Mouse (Mus musculus) E14TG2a.4 (cell line): ENCODE data around the gene Fam217b.
A peak's percentile ranks its signal among the peaks of the same experiment; 100 is the strongest.

Source experiments
- H3K27me3 ChIP-seq: 2 replicates; pipeline ENCODE4 v1.6.1; 2014; ENCODE audit warnings: low read length, control low read depth; ENCODE audit not compliant: insufficient read depth
- H3K36me3 ChIP-seq: 2 replicates; pipeline ENCODE4 v1.6.1; 2014; ENCODE audit warnings: low read length, control low read depth; ENCODE audit not compliant: insufficient read depth
- H3K4me1 ChIP-seq: replicated peaks from 2 replicates; pipeline ENCODE4 v1.6.1; 2014; ENCODE audit warnings: low read depth, low read length, control low read depth
- H3K4me3 ChIP-seq: replicated peaks from 2 replicates; pipeline ENCODE4 v1.5.1; 2014; ENCODE audit warnings: mild to moderate bottlenecking, low read length
- H3K9me3 ChIP-seq: 2 replicates; pipeline ENCODE4 v1.6.1; 2014; ENCODE audit warnings: low read length, control low read depth
- CTCF ChIP-seq: conservative IDR thresholded peaks from 2 replicates; pipeline ENCODE4 v1.5.1; 2014; ENCODE audit warnings: low read length
- NANOG ChIP-seq: IDR thresholded peaks from 2 replicates; pipeline ENCODE4 v1.6.1; 2014; ENCODE audit warnings: borderline replicate concordance, low read length, mixed read lengths
- POU5F1 ChIP-seq: IDR thresholded peaks from 2 replicates; pipeline ENCODE4 v1.6.1; 2014; ENCODE audit warnings: low read length, borderline replicate concordance

Fam217b gene

DNA sequence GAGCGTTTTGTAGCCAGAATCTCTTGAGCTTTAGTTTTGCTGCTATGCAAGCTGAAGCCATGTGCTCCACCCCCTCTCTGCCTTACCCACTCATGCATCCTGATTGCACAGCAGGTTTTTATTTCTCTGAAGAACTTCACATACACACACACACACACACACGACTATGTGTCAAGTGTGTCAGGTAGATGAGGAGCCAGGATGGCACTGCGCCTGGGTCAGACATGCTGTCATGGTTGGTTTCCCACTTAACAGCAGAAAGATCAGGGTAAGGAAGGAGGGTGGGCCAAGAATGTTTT is 775 bp downstream of the Fam217b start:
- H3K4me1 ChIP-seq, result peaks cover 21% of the 10 kb centered on the region
- TF ChIP-seq NANOG, result no peak
- no peak for TF ChIP-seq POU5F1
- no peak for TF ChIP-seq CTCF

DNA sequence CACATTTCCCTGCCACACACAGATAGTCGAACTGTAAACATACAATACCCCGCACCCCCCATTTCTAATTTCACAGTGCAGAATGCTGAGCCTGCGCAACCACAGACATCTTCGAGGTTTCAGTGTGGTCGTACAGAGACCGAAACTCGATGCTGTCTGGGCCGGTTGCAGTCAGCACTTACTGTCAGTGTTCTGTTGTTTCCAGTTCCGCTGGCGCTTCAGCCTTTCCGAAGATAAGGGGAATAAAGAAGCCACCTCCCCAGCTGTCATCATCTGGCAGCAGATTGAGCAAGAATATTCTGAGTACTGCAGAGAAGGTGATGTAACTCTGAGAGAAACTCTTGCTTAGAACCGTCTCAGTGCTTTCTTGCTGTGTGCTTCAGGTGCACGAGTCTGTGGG is 2.1 kb downstream of the Fam217b start:
- no peak for TF ChIP-seq POU5F1
- TF ChIP-seq NANOG, result no peak
- no peak for TF ChIP-seq CTCF
- no peak overlapping the region for H3K4me3 ChIP-seq

More for the DNA sequence above, 775 bp downstream of the Fam217b start:
- H3K27me3 ChIP-seq, result peaks cover 63% of the 10 kb centered on the region
- H3K4me3 ChIP-seq, result no peak overlapping the region; the same call in 1 of the 2 replicates
- peaks cover 7% of the 10 kb centered on the region; the same call in 1 of the 2 replicates for H3K9me3 ChIP-seq
- H3K36me3 ChIP-seq, result no peaks in the 10 kb centered on the region

DNA sequence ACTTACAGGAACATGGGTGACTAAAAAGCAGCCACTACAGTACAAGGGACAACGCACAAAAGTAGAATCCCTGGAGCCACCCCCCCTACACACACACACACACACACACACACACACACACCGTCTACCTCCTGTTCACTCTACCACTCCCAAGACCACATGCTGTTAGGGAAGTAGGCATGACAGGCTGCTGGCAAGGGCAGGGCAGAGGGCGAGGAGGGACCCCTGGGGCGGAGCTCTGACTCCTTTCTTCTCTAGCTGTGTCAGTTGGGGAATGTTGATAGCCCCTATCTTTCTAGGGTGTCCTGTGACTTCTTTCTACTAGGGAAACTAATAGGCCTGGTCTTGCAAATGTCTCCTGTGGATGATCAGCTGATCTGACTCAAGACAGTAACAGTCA is 2.6 kb downstream of the Fam217b start:
- Histone ChIP-seq H3K4me1 (peaks cover 21% of the 10 kb centered on the region), H3K9me3 (peaks cover 7% of the 10 kb centered on the region; the same call in 1 of the 2 replicates), H3K36me3 (no peaks in the 10 kb centered on the region), H3K4me3 (no peak overlapping the region), H3K27me3 (peaks cover 51% of the 10 kb centered on the region)
- no peak for TF ChIP-seq NANOG
- no peak for TF ChIP-seq CTCF
- no peak for TF ChIP-seq POU5F1

More for the DNA sequence above, 2.1 kb downstream of the Fam217b start:
- Histone ChIP-seq H3K4me1 (peaks cover 21% of the 10 kb centered on the region), H3K27me3 (peaks cover 57% of the 10 kb centered on the region), H3K9me3 (peaks cover 7% of the 10 kb centered on the region; the same call in 1 of the 2 replicates), H3K36me3 (no peaks in the 10 kb centered on the region)

DNA sequence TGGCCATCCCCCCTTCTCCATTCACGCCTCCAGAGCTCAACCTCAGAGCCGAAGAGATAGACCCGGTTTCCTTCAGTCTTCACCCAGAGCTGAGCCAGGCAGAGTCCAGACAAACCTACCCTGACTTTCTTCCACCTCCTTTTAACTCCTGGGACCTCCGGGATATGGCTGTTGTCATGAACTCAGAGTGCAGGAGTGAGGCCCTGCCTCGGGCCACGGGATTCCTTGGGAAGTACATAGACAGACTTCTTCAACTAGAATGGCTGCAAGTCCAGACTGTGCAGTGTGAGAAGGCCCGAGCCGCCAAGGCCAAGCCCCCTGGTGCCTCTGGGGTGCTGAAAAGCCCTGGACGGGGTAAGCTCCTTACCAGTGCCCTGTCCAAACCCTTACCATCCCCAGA is 6.3 kb downstream of the Fam217b start:
- Histone ChIP-seq H3K36me3 (no peaks in the 10 kb centered on the region), H3K9me3 (no peaks in the 10 kb centered on the region), H3K4me3 (no peak overlapping the region), H3K27me3 (peaks cover 18% of the 10 kb centered on the region), H3K4me1 (peaks cover 10% of the 10 kb centered on the region)
- TF ChIP-seq CTCF (no peak), NANOG (no peak), POU5F1 (no peak)

DNA sequence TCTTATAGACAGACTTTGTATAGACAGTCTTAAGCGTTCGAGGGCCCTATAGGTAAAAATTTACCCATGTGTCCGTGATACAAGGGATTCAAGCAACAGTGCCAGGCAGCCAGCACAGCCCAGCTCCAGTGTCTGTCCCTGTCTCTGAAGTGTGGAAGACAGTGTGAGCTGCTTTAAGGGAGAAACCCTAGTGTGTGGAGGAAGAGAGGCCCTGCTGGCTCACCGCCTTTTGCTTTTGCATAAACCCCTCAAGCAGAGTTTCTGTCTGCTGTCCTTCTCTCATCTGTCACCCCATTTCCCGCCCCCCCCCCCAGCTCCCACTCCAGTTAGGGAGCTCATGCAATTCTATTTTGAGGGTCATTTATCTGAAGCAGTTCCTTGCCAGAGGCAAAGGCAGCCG is 7.3 kb downstream of the Fam217b start:
- no peaks in the 10 kb centered on the region for H3K9me3 ChIP-seq
- H3K4me3 ChIP-seq, result no peak overlapping the region
- H3K36me3 ChIP-seq, result no peaks in the 10 kb centered on the region
- H3K4me1 ChIP-seq, result peaks cover 4% of the 10 kb centered on the region
- TF ChIP-seq NANOG, result no peak
- TF ChIP-seq CTCF, result no peak
- TF ChIP-seq POU5F1, result no peak
- peaks cover 8% of the 10 kb centered on the region for H3K27me3 ChIP-seq

DNA sequence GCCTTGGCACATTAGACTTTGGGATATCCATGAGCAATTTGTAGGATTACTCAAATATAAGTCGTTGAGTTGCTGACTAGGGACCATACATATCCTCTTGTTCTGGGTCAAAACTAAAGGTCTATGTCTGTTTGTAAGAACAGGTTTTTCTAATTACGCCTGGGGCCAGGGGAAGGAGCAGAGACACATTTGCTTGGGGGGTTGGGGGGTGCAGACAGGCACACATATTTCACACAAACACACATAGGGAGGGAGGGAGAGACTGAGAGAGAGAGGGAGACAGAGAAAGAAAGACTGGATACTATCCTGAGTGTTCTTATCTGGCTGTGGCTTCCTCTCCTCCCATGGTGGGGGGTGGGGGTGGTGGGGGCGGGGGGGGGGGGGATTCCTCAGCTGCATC is 7.9 kb downstream of the Fam217b start:
- Histone ChIP-seq H3K4me1 (peaks cover under 1% of the 10 kb centered on the region), H3K9me3 (no peaks in the 10 kb centered on the region), H3K4me3 (no peak overlapping the region), H3K36me3 (no peaks in the 10 kb centered on the region), H3K27me3 (peaks cover 8% of the 10 kb centered on the region)
- TF ChIP-seq NANOG, result no peak
- no peak for TF ChIP-seq CTCF
- no peak for TF ChIP-seq POU5F1

DNA sequence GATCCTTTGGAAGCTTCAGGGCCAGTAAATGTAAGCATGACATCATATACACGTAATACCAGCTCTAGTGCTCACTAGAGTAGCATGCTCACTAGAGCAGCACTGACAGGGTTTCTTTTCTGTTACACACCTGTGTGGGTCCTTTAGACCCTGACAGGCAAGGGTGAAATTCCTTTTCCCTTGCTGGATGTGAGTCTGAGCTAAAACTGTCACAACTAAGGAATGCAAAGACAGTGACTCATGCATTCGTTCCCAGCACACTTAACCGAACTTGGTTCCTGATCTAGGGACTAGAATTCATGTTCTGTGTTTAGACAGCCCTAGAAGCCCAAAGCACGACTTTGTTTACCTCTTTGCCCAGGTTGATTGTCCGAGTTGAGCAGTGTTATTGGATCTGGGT is 8.9 kb downstream of the Fam217b start:
- H3K9me3 ChIP-seq, result no peaks in the 10 kb centered on the region
- H3K4me1 ChIP-seq, result no peaks in the 10 kb centered on the region
- no peak overlapping the region for H3K4me3 ChIP-seq
- H3K27me3 ChIP-seq, result peaks cover 14% of the 10 kb centered on the region
- TF ChIP-seq NANOG, result no peak
- TF ChIP-seq CTCF, result no peak
- no peak for TF ChIP-seq POU5F1
- no peaks in the 10 kb centered on the region for H3K36me3 ChIP-seq

DNA sequence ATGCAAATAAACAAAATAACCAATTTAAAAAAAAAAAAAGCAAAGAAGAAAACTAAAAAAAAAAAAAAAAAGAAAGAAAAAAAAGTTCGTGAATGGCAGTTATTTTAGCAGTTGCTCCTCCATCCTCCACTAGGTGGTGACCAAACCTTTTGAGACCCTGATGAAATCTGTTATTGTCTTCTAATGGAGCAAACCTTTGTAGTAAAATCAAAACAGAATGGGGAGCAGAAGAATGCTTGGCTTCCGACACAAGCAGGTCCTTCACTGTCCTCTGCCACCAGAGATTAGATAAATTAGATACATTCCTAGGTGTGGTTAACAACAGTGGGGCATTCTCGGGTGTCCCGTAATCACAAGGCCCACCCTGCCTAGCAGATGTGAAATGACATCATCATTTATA is 11.9 kb downstream of the Fam217b start:
- Histone ChIP-seq H3K9me3 (no peaks in the 10 kb centered on the region), H3K4me1 (no peaks in the 10 kb centered on the region), H3K4me3 (no peak overlapping the region), H3K27me3 (peaks cover 6% of the 10 kb centered on the region; the same call in 1 of the 2 replicates), H3K36me3 (no peaks in the 10 kb centered on the region)
- TF ChIP-seq CTCF, result peak; percentile 32; the same call in 1 of the 2 replicates
- no peak for TF ChIP-seq POU5F1

DNA sequence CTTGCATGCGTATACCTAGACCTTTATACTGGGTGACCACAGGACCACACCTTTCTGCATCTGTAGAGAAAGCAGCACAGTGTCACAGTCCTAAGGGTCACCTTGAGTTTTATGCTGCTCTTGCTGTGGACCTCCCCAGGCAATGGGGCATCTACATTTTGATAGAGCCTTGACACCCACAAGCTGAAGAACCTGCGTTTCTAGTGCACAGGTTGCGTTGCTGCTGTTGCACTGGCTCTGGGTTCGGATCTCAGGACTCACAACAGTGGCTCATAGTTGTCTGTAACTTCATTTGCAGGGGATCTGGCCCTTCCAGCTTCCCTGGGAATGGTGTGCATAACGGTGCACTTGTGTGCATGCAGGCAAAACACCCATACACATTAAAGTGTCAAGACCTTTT is 12.9 kb downstream of the Fam217b start:
- H3K27me3 ChIP-seq, result peaks cover 6% of the 10 kb centered on the region; the same call in 1 of the 2 replicates
- H3K36me3 ChIP-seq, result no peaks in the 10 kb centered on the region
- TF ChIP-seq POU5F1 (no peak), NANOG (no peak), CTCF (no peak)
- H3K9me3 ChIP-seq, result no peaks in the 10 kb centered on the region
- H3K4me3 ChIP-seq, result no peak overlapping the region
- H3K4me1 ChIP-seq, result peaks cover 4% of the 10 kb centered on the region; the same call in 1 of the 2 replicates
